Mouse (Mus musculus) CH12.LX (cell line): ENCODE measurements at regions not wholly inside any gene's neighbourhood (a gene's known extent, or its start where the extent isn't known, plus 50 kb on each side); places are given as distances from the start of the nearest gene placed in this dataset.
A peak's percentile ranks its signal among the peaks of the same experiment; 100 is the strongest.

ENCODE experiments used
- DNase-seq: peaks from one replicate; pipeline ENCODE4 v3.0.0-alpha.2; 2013; ENCODE audit errors: extremely low read depth
- H3K27ac ChIP-seq: 2 replicates; pipeline ENCODE4 v1.5.1; 2012; ENCODE audit warnings: low read depth, mild to moderate bottlenecking, control low read depth, moderate library complexity; ENCODE audit not compliant: insufficient read depth
- H3K27me3 ChIP-seq: replicated peaks from 2 replicates; pipeline ENCODE3; 2012; ENCODE audit warnings: inconsistent platforms
- H3K36me3 ChIP-seq, 2 experiments: replicated peaks in 1 of 2; 2 replicates each; pipeline versions ENCODE3 to v1.6.1; 2012; ENCODE audit warnings: inconsistent platforms in 1 of 2, low read length in 1 of 2, mild to moderate bottlenecking in 1 of 2, mixed read lengths in 1 of 2, moderate library complexity in 1 of 2; ENCODE audit not compliant: control insufficient read depth in 1 of 2, insufficient read depth in 1 of 2
- H3K4me1 ChIP-seq, 2 experiments: 2 replicates each; pipeline ENCODE4 v1.6.1; 2012; ENCODE audit warnings: inconsistent platforms in 1 of 2, moderate library complexity in 1 of 2; ENCODE audit not compliant: insufficient read depth in 2 of 2, control insufficient read depth in 1 of 2
- H3K4me2 ChIP-seq: 2 replicates; pipeline ENCODE4 v1.6.1; 2012; ENCODE audit warnings: low read depth, mild to moderate bottlenecking, control low read depth; ENCODE audit not compliant: poor library complexity, insufficient read depth, severe bottlenecking
- H3K4me3 ChIP-seq, 3 experiments: fragments of 150-350 bp in 1 of 3; sonication (generic) in 1 of 3; replicated peaks in 1 of 3; 2 replicates each; pipeline versions ENCODE3 to v1.5.1; 2011 to 2012; ENCODE audit warnings: low read depth in 2 of 3, low read length in 2 of 3, mild to moderate bottlenecking in 2 of 3, moderate library complexity in 2 of 3, control low read depth in 1 of 3, improper control_type of control experiment in 1 of 3, inconsistent platforms in 1 of 3, mixed read lengths in 1 of 3; ENCODE audit not compliant: poor library complexity in 1 of 3
- H3K79me2 ChIP-seq: replicated peaks from 2 replicates; pipeline ENCODE4 v1.6.1; 2012; ENCODE audit warnings: mild to moderate bottlenecking, moderate library complexity; ENCODE audit not compliant: control insufficient read depth, poor library complexity, insufficient read depth, severe bottlenecking; ENCODE audit errors: extremely low read depth
- H3K9ac ChIP-seq: 2 replicates; pipeline ENCODE4 v1.6.1; 2012; ENCODE audit warnings: low read depth, mild to moderate bottlenecking, control low read depth, moderate library complexity; ENCODE audit not compliant: insufficient read depth
- H3K9me3 ChIP-seq: replicated peaks from 2 replicates; pipeline ENCODE3; 2012; ENCODE audit warnings: low read length, inconsistent platforms, mixed read lengths
- BHLHE40 ChIP-seq: IDR thresholded peaks from 2 replicates; pipeline ENCODE4 v1.6.1; 2011; ENCODE audit warnings: mild to moderate bottlenecking, low read depth, low read length, improper control_type of control experiment
- CHD2 ChIP-seq: IDR thresholded peaks from 2 replicates; pipeline ENCODE4 v1.6.1; 2011; ENCODE audit warnings: low read length, improper control_type of control experiment
- CTCF ChIP-seq, 2 experiments: IDR thresholded peaks in 1 of 2; conservative IDR thresholded peaks in 1 of 2; 2 replicates each; pipeline ENCODE4 v1.5.1; 2011 to 2012; ENCODE audit warnings: low read depth in 2 of 2, low read length in 2 of 2, improper control_type of control experiment in 1 of 2, inconsistent platforms in 1 of 2, mild to moderate bottlenecking in 1 of 2, moderate library complexity in 1 of 2
- E2F4 ChIP-seq: IDR thresholded peaks from 2 replicates; pipeline ENCODE4 v1.6.1; 2011; ENCODE audit warnings: low read depth, low read length, improper control_type of control experiment; ENCODE audit not compliant: insufficient replicate concordance
- ELF1 ChIP-seq: IDR thresholded peaks from 2 replicates; pipeline ENCODE4 v1.6.1; 2014; ENCODE audit warnings: low read depth, mild to moderate bottlenecking, inconsistent platforms, low read length, improper control_type of control experiment
- EP300 ChIP-seq: IDR thresholded peaks from 2 replicates; pipeline ENCODE4 v1.6.1; 2011; ENCODE audit warnings: low read length, improper control_type of control experiment
- ETS1 ChIP-seq: conservative IDR thresholded peaks from 2 replicates; pipeline ENCODE4 v1.6.1; 2012; ENCODE audit warnings: low read depth, mild to moderate bottlenecking, inconsistent platforms, low read length, improper control_type of control experiment, moderate library complexity
- GABPA ChIP-seq: IDR thresholded peaks from 2 replicates; pipeline ENCODE4 v1.6.1; 2012; ENCODE audit warnings: low read depth, low read length, improper control_type of control experiment, inconsistent platforms; ENCODE audit not compliant: insufficient replicate concordance
- HCFC1 ChIP-seq: IDR thresholded peaks from 2 replicates; pipeline ENCODE4 v1.6.1; 2012; ENCODE audit warnings: low read depth, mild to moderate bottlenecking, inconsistent platforms, low read length, improper control_type of control experiment
- IRF4 ChIP-seq: IDR thresholded peaks from 2 replicates; pipeline ENCODE4 v1.6.1; 2014; ENCODE audit warnings: low read depth, mild to moderate bottlenecking, inconsistent platforms, low read length, improper control_type of control experiment
- KAT2A ChIP-seq: IDR thresholded peaks from 2 replicates; pipeline ENCODE4 v1.6.1; 2012; ENCODE audit warnings: low read length, improper control_type of control experiment, inconsistent platforms; ENCODE audit not compliant: insufficient replicate concordance
- MAZ ChIP-seq: IDR thresholded peaks from 2 replicates; pipeline ENCODE4 v1.6.1; 2012; ENCODE audit warnings: low read depth, mild to moderate bottlenecking, inconsistent platforms, low read length, improper control_type of control experiment, moderate library complexity
- MEF2A ChIP-seq: IDR thresholded peaks from 2 replicates; pipeline ENCODE4 v1.6.1; 2014; ENCODE audit warnings: low read depth, mild to moderate bottlenecking, inconsistent platforms, low read length, improper control_type of control experiment, borderline replicate concordance
- MXI1 ChIP-seq: IDR thresholded peaks from 2 replicates; pipeline ENCODE4 v1.6.1; 2011; ENCODE audit warnings: mild to moderate bottlenecking, low read depth, low read length, improper control_type of control experiment
- MYC ChIP-seq: IDR thresholded peaks from 2 replicates; pipeline ENCODE4 v1.6.1; 2011; ENCODE audit warnings: low read depth, mild to moderate bottlenecking, improper control_type of control experiment, low read length
- NELFE ChIP-seq: IDR thresholded peaks from 2 replicates; pipeline ENCODE4 v1.6.1; 2011; ENCODE audit warnings: low read depth, low read length, improper control_type of control experiment
- PAX5 ChIP-seq: IDR thresholded peaks from 2 replicates; pipeline ENCODE4 v1.6.1; 2012; ENCODE audit warnings: low read length, inconsistent platforms, mixed read lengths
- RAD21 ChIP-seq: IDR thresholded peaks from 2 replicates; pipeline ENCODE4 v1.6.1; 2011; ENCODE audit warnings: low read depth, mild to moderate bottlenecking, low read length, improper control_type of control experiment, moderate library complexity
- RCOR1 ChIP-seq: conservative IDR thresholded peaks from 2 replicates; pipeline ENCODE4 v1.6.1; 2012; ENCODE audit warnings: low read depth, mild to moderate bottlenecking, inconsistent platforms, low read length, improper control_type of control experiment
- SIN3A ChIP-seq: IDR thresholded peaks from 2 replicates; pipeline ENCODE4 v1.6.1; 2012; ENCODE audit warnings: low read length, improper control_type of control experiment, inconsistent platforms
- SMC3 ChIP-seq: IDR thresholded peaks from 2 replicates; pipeline ENCODE4 v1.6.1; 2011; ENCODE audit warnings: low read depth, low read length, improper control_type of control experiment
- TBP ChIP-seq: conservative IDR thresholded peaks from 2 replicates; pipeline ENCODE4 v1.6.1; 2011; ENCODE audit warnings: low read depth, low read length, improper control_type of control experiment
- USF1 ChIP-seq: IDR thresholded peaks from 2 replicates; pipeline ENCODE4 v1.6.1; 2014; ENCODE audit warnings: low read depth, mild to moderate bottlenecking, inconsistent platforms, low read length, improper control_type of control experiment
- ZKSCAN1 ChIP-seq: IDR thresholded peaks from 2 replicates; pipeline ENCODE4 v1.6.1; 2012; ENCODE audit warnings: low read depth, inconsistent platforms, low read length, improper control_type of control experiment, borderline replicate concordance
- dilution Hi-C: fragments of 300-500 bp; cut with MboI; formaldehyde crosslinking; loops from 2 replicates; pipeline ENCODE4 v1.14.3; 2020; ENCODE audit warnings: low sequenced_read_pairs; ENCODE audit not compliant: extremely low pct_unique_long_range_greater_than_20kb, extremely low pct_ligation_motif_present
- in situ Hi-C: fragments of 300-500 bp; cut with MboI; formaldehyde crosslinking; loops from 3 replicates; pipeline ENCODE4 v1.14.3; 2019; ENCODE audit warnings: low sequenced_read_pairs, low pct_ligation_motif_present, low pct_unique_long_range_greater_than_20kb, mixed read lengths

DNA sequence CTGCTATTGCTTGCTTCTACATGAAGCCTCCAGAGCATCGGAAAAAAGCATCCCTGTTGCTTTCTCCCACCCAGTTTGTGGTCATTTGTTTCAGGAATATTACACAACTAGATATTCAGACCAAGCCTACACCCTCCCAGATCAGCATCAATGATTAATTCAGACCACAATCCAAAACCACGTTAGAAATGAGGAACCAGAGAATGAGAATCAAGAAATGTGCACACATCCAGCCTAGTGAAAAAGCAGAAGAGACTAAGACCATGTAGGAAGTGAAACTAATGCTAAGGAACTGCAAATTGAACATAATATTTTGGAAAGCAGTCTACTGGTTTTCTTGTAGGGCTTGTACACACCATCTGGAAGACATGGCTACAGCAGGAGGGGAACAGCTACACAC, 307.0 kb downstream of the Rnd3 start:
- DNase-seq: peak; percentile 83
- in situ Hi-C loops: loop anchor here (25.0 kb wide), 1 partner anchor 530 kb away; no protein-coding TSS in a partner anchor

DNA sequence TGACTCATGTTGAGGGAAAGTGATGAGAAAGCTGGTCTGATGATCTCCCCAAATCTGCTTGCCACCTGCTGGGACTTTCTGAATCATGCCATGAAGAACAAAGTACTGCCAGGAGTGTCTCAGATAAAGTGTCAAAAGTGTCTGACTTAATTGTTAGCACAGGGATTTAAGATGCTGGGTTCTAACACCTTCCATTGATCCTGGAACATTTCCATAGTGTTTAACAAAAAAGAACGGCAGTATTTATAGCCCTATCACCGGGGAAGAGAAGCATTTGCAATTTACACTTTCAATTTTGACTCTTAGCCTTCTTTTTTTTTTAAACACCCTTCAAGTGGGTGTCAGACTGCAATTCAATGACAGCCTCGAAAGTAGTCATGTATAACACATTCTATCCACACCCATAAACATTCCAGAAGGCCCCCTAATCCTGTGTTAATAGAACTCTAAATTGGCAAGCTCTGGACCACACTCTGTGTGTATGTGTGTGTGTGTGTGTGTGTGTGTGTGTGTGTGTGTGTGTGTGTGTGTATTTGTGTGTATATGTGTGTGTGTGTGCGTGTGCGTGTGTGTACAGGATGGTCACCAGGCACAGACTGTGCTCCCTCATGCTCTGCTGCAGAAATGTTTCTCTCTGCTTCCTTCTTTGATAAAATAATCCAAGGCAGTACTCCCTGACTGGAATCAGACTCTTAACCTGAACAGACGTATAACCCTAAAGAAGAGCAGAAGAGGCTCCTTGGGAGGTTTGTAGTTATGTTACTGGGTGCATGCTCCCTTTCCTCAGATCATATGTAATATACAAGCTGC, 313.2 kb downstream of the Rnd3 start:
- Histone ChIP-seq H3K4me1 (peaks cover 0 to 18% of the 10 kb centered on the region in 2 experiments; a peak in 2 of 4 replicates), H3K79me2 (no peaks in the 10 kb centered on the region), H3K27ac (no peak overlapping the region), H3K4me3 (no peak overlapping the region), H3K36me3 (no peaks in the 10 kb centered on the region), H3K4me2 (peak overlapping the region; percentile 44; the same call in 1 of the 2 replicates), H3K9ac (no peak overlapping the region), H3K27me3 (no peaks in the 10 kb centered on the region), H3K9me3 (no peaks in the 10 kb centered on the region)
- in situ Hi-C loops: loop anchor here (25.0 kb wide), 1 partner anchor 523 kb away; no protein-coding TSS in a partner anchor
- TF ChIP-seq CHD2 (no peak), MEF2A (no peak), BHLHE40 (no peak)
- DNase-seq: no peak
- dilution Hi-C loops: no loop called here

More for the DNA sequence above, 307.0 kb downstream of the Rnd3 start:
- H3K27me3 ChIP-seq: no peaks in the 10 kb centered on the region
- dilution Hi-C loops: no loop called here
- no peaks in the 10 kb centered on the region for H3K9me3 ChIP-seq
- TF ChIP-seq HCFC1 (no peak), MEF2A (no peak), KAT2A (no peak), RAD21 (no peak; the same call in 1 of the 2 replicates), ZKSCAN1 (no peak), CTCF (conservative IDR thresholded peaks at IDR 0.05 in 1 of 2, IDR thresholded peaks at IDR 0.05 in 1 of 2; ENCODE audit: low read depth in 2 of 2, low read length in 2 of 2) (no peak), GABPA (no peak), IRF4 (peak; percentile 90), USF1 (no peak), PAX5 (no peak), CHD2 (no peak), MAZ (no peak), TBP (no peak), MYC (peak; percentile 58; the same call in 1 of the 2 replicates), SIN3A (no peak), BHLHE40 (peak; percentile 59), ETS1 (no peak), RCOR1 (no peak), E2F4 (no peak), ELF1 (no peak), EP300 (peak; percentile 96), NELFE (no peak), MXI1 (no peak), SMC3 (no peak)
- no peak overlapping the region for H3K9ac ChIP-seq
- peak overlapping the region; percentile 13; the same call in 1 of the 2 replicates for H3K4me2 ChIP-seq
- H3K4me1 ChIP-seq: peaks cover 0 to 15% of the 10 kb centered on the region in 2 experiments; a peak in 2 of 4 replicates
- no peak overlapping the region for H3K4me3 ChIP-seq
- no peaks in the 10 kb centered on the region for H3K79me2 ChIP-seq
- no peak overlapping the region for H3K27ac ChIP-seq
- no peaks in the 10 kb centered on the region for H3K36me3 ChIP-seq
